Mouse (Mus musculus) bone marrow macrophage, adult 2 months (primary cell): ENCODE results near the gene Cenpp.

Experiments
- CTCF ChIP-seq: IDR thresholded peaks from 2 replicates; pipeline ENCODE4 v1.5.1; 2012; ENCODE audit warnings: low read depth, mild to moderate bottlenecking, low read length, moderate library complexity
- POLR2A ChIP-seq: IDR thresholded peaks from 2 replicates; pipeline ENCODE4 v1.6.1; 2012; ENCODE audit warnings: mild to moderate bottlenecking, low read depth, low read length, borderline replicate concordance

DNA sequence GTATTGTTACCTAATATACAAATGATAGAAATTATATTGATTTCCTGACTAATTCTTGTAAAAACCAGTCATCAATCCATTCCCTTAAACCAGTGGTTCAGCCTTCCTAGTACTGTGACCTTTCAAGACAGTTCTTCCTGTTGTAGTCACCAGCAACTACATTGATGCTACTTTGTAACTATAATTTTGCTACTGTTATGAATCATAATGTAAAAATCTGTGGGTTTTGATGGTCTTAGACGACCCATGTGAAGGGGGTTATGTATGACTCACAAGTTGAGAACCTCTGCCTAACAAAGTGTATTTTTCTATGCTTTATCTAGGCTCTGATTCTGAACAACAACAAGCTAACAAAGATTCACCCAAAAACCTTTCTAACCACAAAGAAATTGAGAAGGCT lies 95.7 kb downstream of the Cenpp start:
- no peak for TF ChIP-seq CTCF
- no peak for TF ChIP-seq POLR2A
